Mouse (Mus musculus) G1E-ER4 (cell line): ENCODE results near the gene Ces2h. TPM values are rescaled to one million over a fixed set of nuclear protein-coding genes. Genes with fewer than 3 reads are reported as not detected.

Experiments
- GATA1 ChIP-seq: IDR thresholded peaks from one replicate; pipeline ENCODE4 v1.8.0; 2012; ENCODE audit warnings: low read length, inconsistent platforms
- polyA plus RNA-seq: library from polyadenylated mRNA; stranded (reverse); fragments of >175 nt; gene quantifications from 2 replicates; pipeline ENCODE4 v1.2.3, GENCODE M21; 2012

Gene Ces2h
- polyA plus RNA-seq, 1 experiment = not detected

- no peak for TF ChIP-seq GATA1
Observed at GRCm38 (mm10) chr8:105056211-105056610, 55.6 kb downstream of the Ces2h start.

- TF ChIP-seq GATA1 = no peak
Observed at GRCm38 (mm10) chr8:105060056-105060455, 59.4 kb downstream of the Ces2h start.

- TF ChIP-seq GATA1 = no peak
Observed at GRCm38 (mm10) chr8:105066761-105067160, 66.1 kb downstream of the Ces2h start.

GRCm38 (mm10) chr8:105068971-105069370, 68.3 kb downstream of the Ces2h start:
- TF ChIP-seq GATA1 = no peak

Other genes starting within 250 kb of the Ces2h start
- gene Ces2b, start 169.3 kb upstream of the Ces2h start, polyA plus RNA-seq = not detected in 2 replicates
- gene Ces2c, start 153.8 kb upstream of the Ces2h start, polyA plus RNA-seq = not detected in 2 replicates
- not detected in 2 replicates for gene Ces2e, start 74.6 kb upstream of the Ces2h start, polyA plus RNA-seq
- gene Ces2f, start 53.5 kb upstream of the Ces2h start, polyA plus RNA-seq = not detected in 2 replicates
- gene Ces2g, start 39.1 kb upstream of the Ces2h start, polyA plus RNA-seq = 3.7 and 6.9 TPM in 2 replicates
- gene Ces3a, start 47.7 kb downstream of the Ces2h start, polyA plus RNA-seq = not detected in 2 replicates
- gene Ces3b, start 82.9 kb downstream of the Ces2h start, polyA plus RNA-seq = not detected in 2 replicates
- gene Ces4a, start 130.9 kb downstream of the Ces2h start, polyA plus RNA-seq = not detected in 2 replicates
- gene Cbfb, start 169.8 kb downstream of the Ces2h start, polyA plus RNA-seq = 23.6 and 33.1 TPM in 2 replicates
- 4.6 and 6.4 TPM in 2 replicates for gene D230025D16Rik, start 224.3 kb downstream of the Ces2h start, polyA plus RNA-seq